In the genomic region with DNA sequence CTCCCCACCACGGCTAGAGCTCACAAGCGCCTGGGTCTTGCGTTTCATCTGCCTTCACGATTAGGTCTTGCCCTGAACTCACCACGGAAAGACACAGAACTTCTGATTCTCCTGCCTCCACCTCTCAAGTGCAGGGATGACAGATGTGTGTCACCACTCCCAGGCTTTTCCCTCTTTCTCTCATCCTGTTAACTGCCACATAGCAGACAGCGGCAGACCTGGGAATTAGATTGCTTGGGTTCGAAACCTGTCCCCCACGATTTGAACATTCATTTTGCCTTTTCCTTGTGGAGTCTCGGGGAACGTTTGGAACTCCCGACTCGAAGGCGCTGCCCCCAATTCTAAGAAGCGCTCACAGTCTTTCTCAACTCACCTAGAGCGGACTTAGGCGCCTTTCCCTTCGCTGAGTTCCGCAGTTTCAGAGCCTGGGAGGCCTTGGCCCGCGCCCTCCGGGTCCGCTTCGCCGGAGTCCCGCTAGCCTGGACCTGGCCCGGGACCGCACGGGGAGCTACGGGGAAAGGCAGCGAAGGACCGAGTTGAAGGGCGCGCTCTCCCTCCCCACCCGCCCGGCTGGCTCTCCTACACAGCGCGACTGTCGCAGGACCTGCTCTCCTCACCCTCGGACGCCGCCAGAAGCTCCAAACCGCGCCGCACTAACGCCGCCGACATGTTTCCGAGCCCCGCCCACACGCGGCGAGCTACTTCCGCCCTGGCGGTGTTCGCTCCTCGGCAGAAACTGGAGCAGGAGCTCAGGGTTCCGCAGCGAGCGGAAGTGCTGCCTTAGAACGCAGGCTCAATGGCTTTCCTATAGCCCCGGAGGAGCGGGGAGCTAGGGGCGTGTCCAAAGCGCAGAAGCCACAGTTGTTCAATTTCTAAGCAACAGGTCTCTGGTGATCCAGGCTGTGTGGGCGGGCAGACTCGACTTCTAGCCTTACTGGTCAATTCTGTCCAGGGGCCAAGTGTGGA, we compare ENCODE assay signal across 7 mouse cellular contexts. TPM values are rescaled to one million over a fixed set of nuclear protein-coding genes. Genes with fewer than 3 reads are reported as not detected.
DNase-seq lines count a peak whose midpoint lies in the region; ATAC-seq and TF ChIP-seq lines count a peak whose summit lies in the region.

Gene Rps19bp1 (minus strand): TSS at position 706 of the 966 bp plus-strand sequence.

- H3K27ac ChIP-seq in intestine, embryonic 16.5 days (ENCODE audit: low read length), result peak within 1 kb of the TSS; percentile 31; the same call in 1 of the 2 replicates
- H3K27ac ChIP-seq in midbrain, embryonic 12.5 days (replicated peaks), result peak within 1 kb of the TSS; percentile 56; the same call in 1 of the 2 replicates
- peak within 1 kb of the TSS; percentile 59 for H3K27ac ChIP-seq in small intestine, adult 2 months (ENCODE audit: insufficient read depth, low read depth, low read length)

- H3K36me3 ChIP-seq in intestine, embryonic 16.5 days (ENCODE audit: control insufficient read depth, insufficient read depth, low read length), result peaks cover 6% of the 10 kb centered on the region; the same call in 1 of the 2 replicates
- peaks cover 20% of the 10 kb centered on the region for H3K36me3 ChIP-seq in midbrain, embryonic 12.5 days
- no peaks in the 10 kb centered on the region for H3K36me3 ChIP-seq in small intestine, adult 2 months (ENCODE audit: control insufficient read depth, insufficient read depth, low read length)

- H3K9me3 ChIP-seq in intestine, embryonic 16.5 days (ENCODE audit: control insufficient read depth, low read length), result no peaks in the 10 kb centered on the region
- H3K9me3 ChIP-seq in midbrain, embryonic 12.5 days, result no peaks in the 10 kb centered on the region

- no peaks in the 10 kb centered on the region for H3K27me3 ChIP-seq in intestine, embryonic 16.5 days (replicated peaks; ENCODE audit: control insufficient read depth, insufficient read depth, low read length)
- H3K27me3 ChIP-seq in midbrain, embryonic 12.5 days, result no peaks in the 10 kb centered on the region
- H3K27me3 ChIP-seq in small intestine, adult 2 months (ENCODE audit: control insufficient read depth, insufficient read depth, low read length), result no peaks in the 10 kb centered on the region

- ATAC-seq in intestine, embryonic 16.5 days, result peak; percentile 92
- peak; percentile 87 for ATAC-seq in midbrain, embryonic 12.5 days (ENCODE audit: low FRiP score, low read depth)

- peak within 1 kb of the TSS; percentile 92 for H3K4me3 ChIP-seq in intestine, embryonic 16.5 days (ENCODE audit: low read length)
- peak within 1 kb of the TSS; percentile 81 for H3K4me3 ChIP-seq in midbrain, embryonic 12.5 days
- H3K4me3 ChIP-seq in small intestine, adult 2 months (ENCODE audit: low read depth, low read length), result peak within 1 kb of the TSS; percentile 93

- peak; percentile 11; the same call in 1 of the 2 replicates for TF ChIP-seq CTCF in small intestine, adult 2 months (IDR thresholded peaks at IDR 0.05; ENCODE audit: extremely low read depth, insufficient read length, insufficient replicate concordance, low read depth, low read length)

- DNase-seq in adrenal gland, adult 8-10 months, result peak; percentile 86
- peak; percentile 90 for DNase-seq in embryo, embryonic 11.5 days (ENCODE audit: low read depth, low spot score)
- DNase-seq in gastrocnemius, postnatal 4 days (ENCODE audit: low spot score in 2 of 2), result peak; percentile 73 to 89
- peak; percentile 88 for DNase-seq in left cerebral cortex, postnatal 4 days

- TF ChIP-seq POLR2A in small intestine, adult 2 months (IDR thresholded peaks at IDR 0.05; ENCODE audit: low read depth, low read length), result peak; percentile 67; the same call in 1 of the 2 replicates

- intact Hi-C loops in left cerebral cortex, postnatal 4 days (cut with DNase I), result no loop called here

- peak within 1 kb of the TSS; percentile 83 for H3K4me2 ChIP-seq in intestine, embryonic 16.5 days (ENCODE audit: low read depth, low read length)
- peak within 1 kb of the TSS; percentile 88 for H3K4me2 ChIP-seq in midbrain, embryonic 12.5 days (replicated peaks)

- peak within 1 kb of the TSS; percentile 88 for H3K9ac ChIP-seq in intestine, embryonic 16.5 days (ENCODE audit: low read depth, low read length)
- peak within 1 kb of the TSS; percentile 75 for H3K9ac ChIP-seq in midbrain, embryonic 12.5 days (replicated peaks)

- WGBS in intestine, embryonic 16.5 days, result 1% methylated on average over 59 of the region's 66 CpGs
- 2% methylated on average over 66 of the region's 66 CpGs for WGBS in midbrain, embryonic 12.5 days
- WGBS in small intestine, adult 2 months, result under 1% methylated on average over 66 of the region's 66 CpGs

- peaks cover 21% of the 10 kb centered on the region for H3K4me1 ChIP-seq in intestine, embryonic 16.5 days (ENCODE audit: control insufficient read depth, insufficient read depth, low read length)
- H3K4me1 ChIP-seq in midbrain, embryonic 12.5 days, result peaks cover 12% of the 10 kb centered on the region
- no peaks in the 10 kb centered on the region; the same call in 1 of the 2 replicates for H3K4me1 ChIP-seq in small intestine, adult 2 months (ENCODE audit: control insufficient read depth, insufficient read depth, insufficient read length, low read length)

RNA-seq across cellular contexts. Expression of gene Rps19bp1, which starts in this region (rescaled TPM):
- total RNA-seq in adrenal gland, adult 8-10 months (2022), result 10 to 100 TPM; 32.7 to 41.0 (median 38.4) TPM
- 10 to 100 TPM; 23.8 to 26.4 TPM for total RNA-seq in gastrocnemius, postnatal 4 days (2021)
- polyA plus RNA-seq in intestine, embryonic 16.5 days (2015; fragmentation: Nextera tagmentation; extraction: Ambion mirVana), result 43.0 and 47.8 TPM in 2 replicates
- 10 to 100 TPM; 45.1 to 50.3 TPM for total RNA-seq in left cerebral cortex, postnatal 4 days (2021)
- polyA plus RNA-seq in midbrain, embryonic 12.5 days (2016; fragmentation: Nextera tagmentation; extraction: Ambion mirVana), result 56.5 and 60.7 TPM in 2 replicates
- polyA plus RNA-seq in small intestine, adult 2 months (2012; rRNA removed), result 19.1 and 19.3 TPM in 2 replicates

Comparison
In these comparisons a context has a peak if more than half of its experiments do, and no peak if none do; other contexts are left out.
1. Peak in every context shown above with its lines: DNase-seq, ATAC-seq, H3K4me3 ChIP-seq and H3K27ac ChIP-seq.